Mouse (Mus musculus): Measurements from ENCODE around the gene Zfp72. TPM values are rescaled to one million over a fixed set of nuclear protein-coding genes. Genes with fewer than 3 reads are reported as not detected.
A peak's percentile ranks its signal among the peaks of the same experiment; 100 is the strongest.

The Zfp72 gene
- total and polyA plus RNA-seq, 2 experiments from 2014 or later: 2.1 to 3.9 TPM

- Histone ChIP-seq H3K27ac (peak within 1 kb of the TSS; percentile 81), H3K4me1 (ENCODE audit: insufficient read depth, low read length) (peaks cover 4% of the 10 kb centered on the region; the same call in 1 of the 2 replicates), H3K4me2 (ENCODE audit: low read depth, low read length) (peak within 1 kb of the TSS; percentile 78), H3K9ac (replicated peaks; ENCODE audit: low read length) (peak within 1 kb of the TSS; percentile 77), H3K27me3 (ENCODE audit: insufficient read depth, low read length) (no peaks in the 10 kb centered on the region), H3K4me3 (ENCODE audit: low read length) (peak within 1 kb of the TSS; percentile 65), H3K36me3 (ENCODE audit: insufficient read depth, low read length) (no peaks in the 10 kb centered on the region; the same call in 1 of the 2 replicates), H3K9me3 (ENCODE audit: low read length) (no peaks in the 10 kb centered on the region)
- 1% methylated on average over 57 of the region's 57 CpGs for WGBS
- ATAC-seq (peak; percentile 99), DNase-seq (ENCODE audit: low spot score) (peak; percentile 99)
- peak; percentile 53 for TF ChIP-seq CTCF (IDR thresholded peaks at IDR 0.05; ENCODE audit: low read depth)
Observed at GRCm38 (mm10) chr13:74349566-74350434, 40.8 kb downstream of the Zfp72 start, which contains the start of the genes Sdha and Ccdc127. Gene Sdha (minus strand): TSS chr13:74350280. Gene Ccdc127 (plus strand): TSS chr13:74350309.

GRCm38 (mm10) chr13:74341036-74341435, 49.6 kb downstream of the Zfp72 start:
- H3K9me3 ChIP-seq (ENCODE audit: low read length): no peaks in the 10 kb centered on the region
- H3K27me3 ChIP-seq (ENCODE audit: insufficient read depth, low read length): no peaks in the 10 kb centered on the region
- no peak overlapping the region for H3K27ac ChIP-seq
- no peak overlapping the region for H3K4me2 ChIP-seq (ENCODE audit: low read depth, low read length)
- H3K4me1 ChIP-seq (ENCODE audit: insufficient read depth, low read length): no peaks in the 10 kb centered on the region
- H3K36me3 ChIP-seq (ENCODE audit: insufficient read depth, low read length): peaks cover 50% of the 10 kb centered on the region
- H3K4me3 ChIP-seq (ENCODE audit: low read length): no peak overlapping the region
- H3K9ac ChIP-seq (replicated peaks; ENCODE audit: low read length): no peak overlapping the region
- ATAC-seq (peak; percentile 85), DNase-seq (ENCODE audit: low spot score) (peak; percentile 74)
- peak; percentile 77 for TF ChIP-seq CTCF (IDR thresholded peaks at IDR 0.05; ENCODE audit: low read depth)
- WGBS: 50% methylated on average over 3 of the region's 3 CpGs

- peaks cover 59% of the 10 kb centered on the region for H3K36me3 ChIP-seq (ENCODE audit: insufficient read depth, low read length)
- no peak overlapping the region for H3K27ac ChIP-seq
- ATAC-seq (no peak), DNase-seq (ENCODE audit: low spot score) (no peak)
- H3K9ac ChIP-seq (replicated peaks; ENCODE audit: low read length): no peak overlapping the region
- no peak overlapping the region for H3K4me2 ChIP-seq (ENCODE audit: low read depth, low read length)
- TF ChIP-seq CTCF (IDR thresholded peaks at IDR 0.05; ENCODE audit: low read depth): no peak
- no peaks in the 10 kb centered on the region for H3K27me3 ChIP-seq (ENCODE audit: insufficient read depth, low read length)
- no peaks in the 10 kb centered on the region for H3K9me3 ChIP-seq (ENCODE audit: low read length)
- H3K4me1 ChIP-seq (ENCODE audit: insufficient read depth, low read length): no peaks in the 10 kb centered on the region
- no peak overlapping the region for H3K4me3 ChIP-seq (ENCODE audit: low read length)
Observed at GRCm38 (mm10) chr13:74329321-74329720, 61.3 kb downstream of the Zfp72 start.

MicroRNA genes within 50 kb of the gene (microRNA counts, 519-probe panel; counts per million panel counts)
- not detected for microRNA mmu-miR-692

Small RNA genes within 50 kb of the gene (microRNA-seq; reads per million reads assigned to microRNA genes)
- 0 reads per million in 2 experiments for gene Mir692-3

Other genes with a start within 250 kb of the Zfp72 start
- gene Exoc3, start 182.1 kb downstream of the Zfp72 start, total RNA-seq (2014; rRNA removed): 79.5 and 110 TPM in 2 replicates
- 110 and 111 TPM in 2 replicates for gene Exoc3, start 182.1 kb downstream of the Zfp72 start, polyA plus RNA-seq (2015; fragmentation: Nextera tagmentation; extraction: Ambion mirVana)
- 0.99 and 3.3 TPM in 2 replicates for gene Ahrr, start 98.5 kb downstream of the Zfp72 start, total RNA-seq (2014; rRNA removed)
- gene Ahrr, start 98.5 kb downstream of the Zfp72 start, polyA plus RNA-seq (2015; fragmentation: Nextera tagmentation; extraction: Ambion mirVana): 0.45 and 0.54 TPM in 2 replicates
- gene Pdcd6, start 73.3 kb downstream of the Zfp72 start, total RNA-seq (2014; rRNA removed): 96.1 and 129 TPM in 2 replicates
- 141 and 147 TPM in 2 replicates for gene Pdcd6, start 73.3 kb downstream of the Zfp72 start, polyA plus RNA-seq (2015; fragmentation: Nextera tagmentation; extraction: Ambion mirVana)
- gene Sdha, start 40.6 kb downstream of the Zfp72 start, total RNA-seq (2014; rRNA removed): 84.2 and 91.5 TPM in 2 replicates
- gene Sdha, start 40.6 kb downstream of the Zfp72 start, polyA plus RNA-seq (2015; fragmentation: Nextera tagmentation; extraction: Ambion mirVana): 219 and 228 TPM in 2 replicates
- gene Ccdc127, start 40.5 kb downstream of the Zfp72 start, total RNA-seq (2014; rRNA removed): 15.2 and 15.6 TPM in 2 replicates
- 41.0 and 47.3 TPM in 2 replicates for gene Ccdc127, start 40.5 kb downstream of the Zfp72 start, polyA plus RNA-seq (2015; fragmentation: Nextera tagmentation; extraction: Ambion mirVana)
- 0.10 and 0.18 TPM in 2 replicates for gene Lrrc14b, start 26.8 kb downstream of the Zfp72 start, total RNA-seq (2014; rRNA removed)
- gene Lrrc14b, start 26.8 kb downstream of the Zfp72 start, polyA plus RNA-seq (2015; fragmentation: Nextera tagmentation; extraction: Ambion mirVana): not detected in 2 replicates
- gene Ftl1-ps1, start 8.9 kb upstream of the Zfp72 start, total RNA-seq (2014; rRNA removed): 54.3 and 73.1 TPM in 2 replicates
- gene Ftl1-ps1, start 8.9 kb upstream of the Zfp72 start, polyA plus RNA-seq (2015; fragmentation: Nextera tagmentation; extraction: Ambion mirVana): 83.3 and 86.3 TPM in 2 replicates
- gene Zfp825, start 103.2 kb upstream of the Zfp72 start, total RNA-seq (2014; rRNA removed): 4.0 and 5.1 TPM in 2 replicates
- gene Zfp825, start 103.2 kb upstream of the Zfp72 start, polyA plus RNA-seq (2015; fragmentation: Nextera tagmentation; extraction: Ambion mirVana): 11.4 and 12.7 TPM in 2 replicates
- gene Erap1, start 248.7 kb upstream of the Zfp72 start, total RNA-seq (2014; rRNA removed): 8.4 and 28.2 TPM in 2 replicates
- 5.1 and 8.2 TPM in 2 replicates for gene Erap1, start 248.7 kb upstream of the Zfp72 start, polyA plus RNA-seq (2015; fragmentation: Nextera tagmentation; extraction: Ambion mirVana)

Data from hindbrain, postnatal 0 days (tissue).